Mouse (Mus musculus) kidney, embryonic 14.5 days (tissue): Measurements from ENCODE around the gene March1. TPM values are rescaled to one million over a fixed set of nuclear protein-coding genes. Genes with fewer than 3 reads are reported as not detected.

Experiments used
- ATAC-seq: fragments of 200-750 bp; cut with Nextera tagmentation; 2 replicates; pipeline ENCODE4 v1.8.0; 2017; ENCODE audit warnings: moderate number of reproducible peaks, mild to moderate bottlenecking, moderate TSS enrichment, moderate library complexity; ENCODE audit not compliant: low FRiP score, low TSS enrichment
- H3K27ac ChIP-seq: fragments of 300-500 bp; sonication (generic); 2 replicates; pipeline ENCODE4 v1.5.1; 2014; ENCODE audit warnings: low read depth, mild to moderate bottlenecking, low read length, moderate library complexity, mixed read lengths
- H3K27me3 ChIP-seq: fragments of 300-500 bp; sonication (generic); 2 replicates; pipeline ENCODE4 v1.6.1; 2014; ENCODE audit warnings: mild to moderate bottlenecking, low read length; ENCODE audit not compliant: control insufficient read depth, insufficient read depth
- H3K36me3 ChIP-seq: fragments of 300-500 bp; sonication (generic); 2 replicates; pipeline ENCODE4 v1.6.1; 2014; ENCODE audit warnings: low read length, mixed read lengths; ENCODE audit not compliant: control insufficient read depth, insufficient read depth
- H3K4me1 ChIP-seq: fragments of 300-500 bp; sonication (generic); 2 replicates; pipeline ENCODE4 v1.6.1; 2014; ENCODE audit warnings: low read length, mixed read lengths; ENCODE audit not compliant: control insufficient read depth, insufficient read depth
- H3K4me2 ChIP-seq: fragments of 300-500 bp; sonication (generic); replicated peaks from 2 replicates; pipeline ENCODE4 v1.6.1; 2014; ENCODE audit warnings: low read depth, mild to moderate bottlenecking, low read length
- H3K4me3 ChIP-seq: fragments of 300-500 bp; sonication (generic); 2 replicates; pipeline ENCODE4 v1.5.1; 2014; ENCODE audit warnings: mild to moderate bottlenecking, low read length
- H3K9ac ChIP-seq: fragments of 300-500 bp; sonication (generic); 2 replicates; pipeline ENCODE4 v1.6.1; 2014; ENCODE audit warnings: low read depth, mild to moderate bottlenecking, low read length, moderate library complexity
- H3K9me3 ChIP-seq: fragments of 300-500 bp; sonication (generic); 2 replicates; pipeline ENCODE4 v1.6.1; 2016; ENCODE audit warnings: low read length; ENCODE audit not compliant: control insufficient read depth
- WGBS: fragments of 180-500 bp; shearing (Covaris S2); extraction: QIAGEN DNeasy Blood & Tissue Kit; methylation state at CpG from one replicate; pipeline ENCODE4 v1.1.7; 2014; 5-methylcytosine and 5-hydroxymethylcytosine counted together
- polyA plus RNA-seq: library from polyadenylated mRNA; unstranded; fragments of >200 nt; fragmentation: Nextera tagmentation; extraction: Ambion mirVana; gene quantifications from 2 replicates; pipeline ENCODE4 v1.2.1, GENCODE M21; 2014

Gene March1
- polyA plus RNA-seq, 1 experiment from 2014 or later, result 0.32 TPM

DNA sequence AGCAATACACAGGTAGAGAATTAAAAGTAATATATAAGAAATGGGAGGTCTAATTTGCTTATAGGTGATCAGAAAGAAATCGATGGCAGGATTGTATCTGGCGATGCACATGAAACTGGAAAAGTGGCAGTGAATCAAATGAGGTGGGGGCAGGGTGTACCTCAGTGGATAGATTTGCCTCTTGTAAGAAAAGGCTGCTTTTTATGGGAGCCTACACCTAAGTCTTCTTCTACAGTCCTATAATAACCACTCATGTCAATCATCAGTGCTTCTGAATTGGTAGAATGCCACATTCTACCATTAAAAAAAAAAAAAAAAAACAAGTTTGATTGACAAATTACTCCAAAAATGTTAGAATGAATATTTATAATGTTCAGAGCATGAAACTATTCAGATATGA is 567.5 kb downstream of the March1 start:
- 96% methylated on average over 2 of the region's 2 CpGs for WGBS
- H3K27me3 ChIP-seq, result no peaks in the 10 kb centered on the region
- ATAC-seq, result no peak

GRCm38 (mm10) chr8:66194416-66194815 is 576.7 kb downstream of the March1 start:
- Histone ChIP-seq H3K9me3 (no peaks in the 10 kb centered on the region), H3K27me3 (no peaks in the 10 kb centered on the region), H3K4me3 (no peak overlapping the region), H3K9ac (no peak overlapping the region), H3K4me2 (no peak overlapping the region), H3K36me3 (no peaks in the 10 kb centered on the region), H3K4me1 (no peaks in the 10 kb centered on the region), H3K27ac (no peak overlapping the region)
- 90% methylated on average over 2 of the region's 2 CpGs for WGBS
- no peak for ATAC-seq

More for the DNA sequence above, 567.5 kb downstream of the March1 start:
- Histone ChIP-seq H3K4me3 (no peak overlapping the region), H3K36me3 (no peaks in the 10 kb centered on the region), H3K9me3 (no peaks in the 10 kb centered on the region), H3K27ac (no peak overlapping the region), H3K4me2 (no peak overlapping the region), H3K9ac (no peak overlapping the region), H3K4me1 (no peaks in the 10 kb centered on the region)

DNA sequence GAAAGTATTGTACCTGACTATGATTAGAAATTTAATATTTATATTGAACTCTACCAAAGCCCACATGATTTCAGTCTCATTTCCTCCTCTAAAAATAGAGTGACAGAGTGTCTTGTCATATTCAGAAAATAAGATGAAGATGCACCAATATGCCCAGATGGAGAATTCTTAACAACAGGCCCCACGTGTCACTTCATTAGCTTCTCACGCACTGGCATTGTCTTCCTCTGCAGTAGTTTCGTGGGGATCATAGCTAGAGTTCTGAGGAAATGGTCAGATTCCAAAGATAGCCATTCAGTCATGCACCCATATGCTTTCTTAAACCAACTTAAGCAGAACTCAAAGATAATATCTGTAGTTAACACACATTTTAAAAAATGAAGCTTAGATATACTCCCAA is 582.5 kb downstream of the March1 start:
- H3K9ac ChIP-seq, result no peak overlapping the region
- 78% methylated on average over 3 of the region's 3 CpGs for WGBS
- H3K36me3 ChIP-seq, result no peaks in the 10 kb centered on the region
- H3K9me3 ChIP-seq, result no peaks in the 10 kb centered on the region
- no peak for ATAC-seq
- no peak overlapping the region for H3K27ac ChIP-seq
- no peak overlapping the region for H3K4me3 ChIP-seq
- no peaks in the 10 kb centered on the region for H3K4me1 ChIP-seq
- H3K27me3 ChIP-seq, result no peaks in the 10 kb centered on the region
- no peak overlapping the region for H3K4me2 ChIP-seq

GRCm38 (mm10) chr8:66203814-66204438 is 586.2 kb downstream of the March1 start:
- no peak for ATAC-seq
- 88% methylated on average over 7 of the region's 7 CpGs for WGBS

DNA sequence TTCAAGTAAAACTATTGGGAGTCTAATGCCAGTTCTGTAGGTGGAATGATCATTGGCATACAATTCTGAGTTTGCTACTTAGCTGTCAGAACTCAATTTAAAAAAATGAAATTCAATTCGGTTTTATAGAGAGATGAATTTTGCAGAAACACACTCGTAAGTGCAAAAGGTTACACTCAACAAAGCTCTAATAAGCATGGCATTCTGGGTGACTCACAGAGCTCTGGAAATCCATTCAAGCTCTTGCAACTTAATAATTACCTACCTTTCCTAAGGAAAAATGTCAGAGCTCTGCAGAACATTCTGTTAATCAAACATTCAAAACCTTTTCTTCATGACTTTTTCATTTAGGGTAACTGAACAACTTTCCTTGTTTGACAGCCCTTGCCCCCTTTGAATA is 591.9 kb downstream of the March1 start:
- Histone ChIP-seq H3K4me1 (no peaks in the 10 kb centered on the region), H3K9me3 (no peaks in the 10 kb centered on the region), H3K4me3 (no peak overlapping the region), H3K36me3 (no peaks in the 10 kb centered on the region), H3K4me2 (no peak overlapping the region), H3K27me3 (no peaks in the 10 kb centered on the region), H3K9ac (no peak overlapping the region), H3K27ac (no peak overlapping the region)
- no peak for ATAC-seq
- WGBS, result 80% methylated on average over 2 of the region's 2 CpGs

More at GRCm38 (mm10) chr8:66203814-66204438, 586.2 kb downstream of the March1 start:
- Histone ChIP-seq H3K4me1 (no peaks in the 10 kb centered on the region), H3K36me3 (no peaks in the 10 kb centered on the region), H3K4me2 (no peak overlapping the region), H3K9me3 (no peaks in the 10 kb centered on the region), H3K9ac (no peak overlapping the region), H3K27ac (no peak overlapping the region), H3K4me3 (no peak overlapping the region), H3K27me3 (no peaks in the 10 kb centered on the region)

DNA sequence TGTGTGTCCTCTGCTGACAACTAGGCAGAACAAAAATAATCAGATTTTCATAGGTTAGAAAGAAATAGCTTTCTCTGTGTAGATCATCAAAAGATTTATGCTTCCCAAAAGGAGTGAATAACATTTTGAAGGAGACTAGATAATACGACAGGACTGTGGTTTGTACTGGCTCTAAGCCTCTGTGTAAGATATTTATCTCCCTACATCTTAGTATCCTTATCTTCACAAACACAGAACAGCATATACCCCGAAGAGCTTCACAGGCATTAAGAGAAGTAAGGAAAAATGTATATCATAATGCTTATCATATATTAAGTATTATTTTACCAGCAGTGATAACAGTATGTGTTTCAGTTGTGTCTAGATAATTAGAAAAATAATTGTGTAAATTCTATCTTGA is 592.6 kb downstream of the March1 start:
- Histone ChIP-seq H3K4me3 (no peak overlapping the region), H3K27me3 (no peaks in the 10 kb centered on the region), H3K36me3 (no peaks in the 10 kb centered on the region), H3K4me1 (no peaks in the 10 kb centered on the region), H3K9ac (no peak overlapping the region), H3K4me2 (no peak overlapping the region), H3K27ac (no peak overlapping the region), H3K9me3 (no peaks in the 10 kb centered on the region)
- 84% methylated on average over 2 of the region's 2 CpGs for WGBS
- no peak for ATAC-seq

DNA sequence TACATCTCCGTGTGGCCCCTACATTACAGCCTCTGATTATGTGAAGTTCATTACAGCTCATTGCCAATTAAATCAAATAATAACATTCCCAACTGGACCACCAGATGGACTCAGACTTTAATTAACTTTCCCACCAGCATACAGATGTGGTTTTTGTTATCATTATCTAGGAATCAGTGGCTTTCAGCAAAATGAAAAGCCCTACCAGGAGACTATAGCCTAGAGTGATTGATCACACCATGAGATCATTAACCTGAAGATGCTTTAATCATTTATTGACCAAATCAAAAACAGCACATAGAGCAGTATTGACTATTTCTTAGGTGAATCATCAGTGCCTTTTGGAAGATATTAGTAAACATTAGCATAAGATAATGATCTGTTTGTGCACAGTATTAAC is 602.3 kb downstream of the March1 start:
- Histone ChIP-seq H3K27ac (no peak overlapping the region), H3K4me1 (no peaks in the 10 kb centered on the region), H3K4me3 (no peak overlapping the region), H3K4me2 (no peak overlapping the region), H3K27me3 (no peaks in the 10 kb centered on the region), H3K9me3 (no peaks in the 10 kb centered on the region), H3K36me3 (no peaks in the 10 kb centered on the region), H3K9ac (no peak overlapping the region)
- WGBS, result 80% methylated on average over 1 of the region's 1 CpGs
- ATAC-seq, result no peak

DNA sequence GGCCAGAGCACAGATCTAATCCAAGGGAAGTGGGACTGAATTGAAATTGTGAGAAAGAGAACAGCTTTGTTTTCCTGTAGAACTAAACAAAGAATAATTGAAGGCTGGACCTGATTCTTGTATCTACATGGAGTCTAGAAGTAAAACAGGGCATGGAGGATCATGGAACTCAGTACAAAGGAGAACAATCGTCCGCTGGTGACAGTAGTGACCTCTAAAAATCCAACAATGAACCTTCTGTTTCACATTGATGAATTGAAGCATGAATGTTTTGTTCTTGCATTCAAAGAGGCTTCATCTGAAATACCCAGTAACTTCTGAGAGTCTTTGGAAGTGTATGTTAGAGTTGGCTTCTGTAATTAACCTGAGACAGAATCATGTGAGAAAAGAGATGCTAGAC is 612.2 kb downstream of the March1 start:
- Histone ChIP-seq H3K9me3 (no peaks in the 10 kb centered on the region), H3K9ac (no peak overlapping the region), H3K4me2 (no peak overlapping the region), H3K4me3 (no peak overlapping the region), H3K36me3 (no peaks in the 10 kb centered on the region), H3K4me1 (no peaks in the 10 kb centered on the region), H3K27me3 (no peaks in the 10 kb centered on the region), H3K27ac (no peak overlapping the region)
- WGBS, result 93% methylated on average over 2 of the region's 2 CpGs
- ATAC-seq, result no peak

DNA sequence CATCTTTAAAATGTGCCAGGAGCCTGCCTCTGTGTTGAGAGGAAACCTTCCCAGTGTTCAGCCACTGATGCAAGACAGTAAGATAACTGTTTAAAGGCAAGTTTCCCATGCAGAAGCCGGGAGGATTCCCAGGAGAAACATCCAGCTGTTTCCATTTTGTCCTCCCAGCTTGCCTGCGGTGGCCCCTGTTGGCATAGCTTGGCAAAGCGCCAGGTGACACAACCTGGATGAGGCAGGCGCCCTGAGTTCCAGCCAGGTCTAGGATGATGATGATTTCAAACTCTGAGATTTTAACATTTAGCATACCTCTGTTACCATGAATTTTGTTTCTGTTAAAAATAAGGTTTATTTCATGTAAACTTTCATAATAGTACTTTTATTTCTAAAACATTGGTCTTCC is 651.8 kb downstream of the March1 start:
- WGBS, result 67% methylated on average over 4 of the region's 4 CpGs
- H3K4me2 ChIP-seq, result no peak overlapping the region
- H3K4me1 ChIP-seq, result no peaks in the 10 kb centered on the region
- no peak overlapping the region for H3K27ac ChIP-seq
- no peaks in the 10 kb centered on the region for H3K36me3 ChIP-seq
- no peak for ATAC-seq
- no peaks in the 10 kb centered on the region for H3K9me3 ChIP-seq
- H3K4me3 ChIP-seq, result no peak overlapping the region
- H3K27me3 ChIP-seq, result no peaks in the 10 kb centered on the region
- no peak overlapping the region for H3K9ac ChIP-seq
